Mouse (Mus musculus): ENCODE results near the gene Nbea. TPM values are rescaled to one million over a fixed set of nuclear protein-coding genes. Genes with fewer than 3 reads are reported as not detected.

Nbea gene
- polyA plus RNA-seq, 1 experiment from 2014 or later: 54.6 TPM

DNA sequence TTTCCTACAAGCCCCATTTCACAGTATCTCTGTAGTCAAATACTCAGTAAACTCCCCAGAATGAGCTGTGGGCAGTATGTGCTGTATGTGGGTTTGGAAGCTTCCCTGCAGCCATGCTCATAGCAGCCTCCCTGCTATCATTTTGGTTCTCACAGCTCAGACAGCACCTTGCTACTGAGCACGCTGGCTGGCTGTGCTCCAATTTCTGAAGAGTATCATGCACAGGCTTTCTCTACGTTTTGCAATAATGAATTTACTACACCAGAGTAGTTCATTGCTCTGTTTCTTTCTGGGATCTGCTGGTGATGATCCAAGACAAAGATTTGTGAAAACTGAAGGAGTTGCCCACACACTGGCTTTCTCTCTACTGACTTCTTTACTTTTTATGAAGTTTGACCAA lies 505.8 kb downstream of the Nbea start:
- Histone ChIP-seq H3K4me2 (ENCODE audit: low read length) (no peak overlapping the region), H3K27ac (ENCODE audit: low read depth, low read length) (no peak overlapping the region), H3K36me3 (ENCODE audit: control insufficient read depth, insufficient read depth, low read length) (0 out of 2 replicates have a peak, but pooled peaks cover 2% of the 10 kb centered on the region), H3K9ac (ENCODE audit: low read length) (no peak overlapping the region), H3K27me3 (replicated peaks; ENCODE audit: control insufficient read depth, insufficient read depth, low read length) (no peaks in the 10 kb centered on the region), H3K4me1 (ENCODE audit: control insufficient read depth, insufficient read depth, low read length) (no peaks in the 10 kb centered on the region), H3K9me3 (replicated peaks; ENCODE audit: control insufficient read depth, low read length) (no peaks in the 10 kb centered on the region), H3K4me3 (ENCODE audit: low read depth, low read length) (no peak overlapping the region)
- ATAC-seq (no peak), DNase-seq (ENCODE audit: low spot score) (no peak)
- 82% methylated on average over 2 of the region's 2 CpGs for WGBS

DNA sequence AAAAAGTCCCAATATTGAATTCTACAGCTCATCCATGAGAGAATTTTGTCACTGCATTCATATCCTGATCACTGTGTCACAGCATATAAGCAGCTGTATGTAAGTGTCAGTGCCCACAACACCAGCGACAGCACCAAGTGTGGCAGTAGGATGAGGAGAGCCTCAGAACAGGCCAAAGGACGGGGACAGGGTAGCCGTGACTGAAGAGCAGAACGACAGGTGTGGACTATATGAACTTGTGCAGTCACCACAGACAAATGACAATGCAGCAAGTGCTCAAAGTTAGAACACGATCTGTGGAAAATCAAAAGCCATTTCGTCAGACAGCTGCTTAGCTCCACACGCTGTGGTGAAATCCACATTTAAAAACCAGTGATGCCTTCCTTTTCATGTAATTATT lies 509.3 kb downstream of the Nbea start:
- Histone ChIP-seq H3K9me3 (replicated peaks; ENCODE audit: control insufficient read depth, low read length) (no peaks in the 10 kb centered on the region), H3K27me3 (replicated peaks; ENCODE audit: control insufficient read depth, insufficient read depth, low read length) (no peaks in the 10 kb centered on the region), H3K4me3 (ENCODE audit: low read depth, low read length) (no peak overlapping the region), H3K4me1 (ENCODE audit: control insufficient read depth, insufficient read depth, low read length) (no peaks in the 10 kb centered on the region), H3K36me3 (ENCODE audit: control insufficient read depth, insufficient read depth, low read length) (0 out of 2 replicates have a peak, but pooled peaks cover 2% of the 10 kb centered on the region), H3K27ac (ENCODE audit: low read depth, low read length) (no peak overlapping the region), H3K9ac (ENCODE audit: low read length) (no peak overlapping the region), H3K4me2 (ENCODE audit: low read length) (no peak overlapping the region)
- ATAC-seq (no peak), DNase-seq (ENCODE audit: low spot score) (no peak)
- 88% methylated on average over 7 of the region's 7 CpGs for WGBS

GRCm38 (mm10) chr3:55667048-55667447 lies 516.5 kb downstream of the Nbea start:
- peaks cover 2% of the 10 kb centered on the region; the same call in 1 of the 2 replicates for H3K36me3 ChIP-seq (ENCODE audit: control insufficient read depth, insufficient read depth, low read length)
- H3K9ac ChIP-seq (ENCODE audit: low read length): no peak overlapping the region
- peaks cover 3% of the 10 kb centered on the region; the same call in 1 of the 2 replicates for H3K4me1 ChIP-seq (ENCODE audit: control insufficient read depth, insufficient read depth, low read length)
- no peaks in the 10 kb centered on the region for H3K27me3 ChIP-seq (replicated peaks; ENCODE audit: control insufficient read depth, insufficient read depth, low read length)
- H3K4me2 ChIP-seq (ENCODE audit: low read length): no peak overlapping the region
- no peak overlapping the region for H3K4me3 ChIP-seq (ENCODE audit: low read depth, low read length)
- H3K27ac ChIP-seq (ENCODE audit: low read depth, low read length): no peak overlapping the region
- WGBS: 56% methylated on average over 6 of the region's 6 CpGs
- no peaks in the 10 kb centered on the region for H3K9me3 ChIP-seq (replicated peaks; ENCODE audit: control insufficient read depth, low read length)
- ATAC-seq (no peak), DNase-seq (ENCODE audit: low spot score) (no peak)

- no peaks in the 10 kb centered on the region for H3K27me3 ChIP-seq (replicated peaks; ENCODE audit: control insufficient read depth, insufficient read depth, low read length)
- no peak for DNase-seq (ENCODE audit: low spot score)
- H3K4me1 ChIP-seq (ENCODE audit: control insufficient read depth, insufficient read depth, low read length): peaks cover 3% of the 10 kb centered on the region; the same call in 1 of the 2 replicates
- H3K9ac ChIP-seq (ENCODE audit: low read length): no peak overlapping the region
- peaks cover 2% of the 10 kb centered on the region; the same call in 1 of the 2 replicates for H3K36me3 ChIP-seq (ENCODE audit: control insufficient read depth, insufficient read depth, low read length)
- H3K4me3 ChIP-seq (ENCODE audit: low read depth, low read length): no peak overlapping the region
- no peak overlapping the region for H3K4me2 ChIP-seq (ENCODE audit: low read length)
- no peak for ATAC-seq
- no peaks in the 10 kb centered on the region for H3K9me3 ChIP-seq (replicated peaks; ENCODE audit: control insufficient read depth, low read length)
- 18% methylated on average over 5 of the region's 5 CpGs for WGBS
- no peak overlapping the region for H3K27ac ChIP-seq (ENCODE audit: low read depth, low read length)
These were observed 517.6 kb downstream of the Nbea start for GRCm38 (mm10) chr3:55665928-55666327.

GRCm38 (mm10) chr3:55664713-55665112 lies 518.8 kb downstream of the Nbea start:
- no peak overlapping the region for H3K4me2 ChIP-seq (ENCODE audit: low read length)
- H3K36me3 ChIP-seq (ENCODE audit: control insufficient read depth, insufficient read depth, low read length): peaks cover 2% of the 10 kb centered on the region; the same call in 1 of the 2 replicates

DNA sequence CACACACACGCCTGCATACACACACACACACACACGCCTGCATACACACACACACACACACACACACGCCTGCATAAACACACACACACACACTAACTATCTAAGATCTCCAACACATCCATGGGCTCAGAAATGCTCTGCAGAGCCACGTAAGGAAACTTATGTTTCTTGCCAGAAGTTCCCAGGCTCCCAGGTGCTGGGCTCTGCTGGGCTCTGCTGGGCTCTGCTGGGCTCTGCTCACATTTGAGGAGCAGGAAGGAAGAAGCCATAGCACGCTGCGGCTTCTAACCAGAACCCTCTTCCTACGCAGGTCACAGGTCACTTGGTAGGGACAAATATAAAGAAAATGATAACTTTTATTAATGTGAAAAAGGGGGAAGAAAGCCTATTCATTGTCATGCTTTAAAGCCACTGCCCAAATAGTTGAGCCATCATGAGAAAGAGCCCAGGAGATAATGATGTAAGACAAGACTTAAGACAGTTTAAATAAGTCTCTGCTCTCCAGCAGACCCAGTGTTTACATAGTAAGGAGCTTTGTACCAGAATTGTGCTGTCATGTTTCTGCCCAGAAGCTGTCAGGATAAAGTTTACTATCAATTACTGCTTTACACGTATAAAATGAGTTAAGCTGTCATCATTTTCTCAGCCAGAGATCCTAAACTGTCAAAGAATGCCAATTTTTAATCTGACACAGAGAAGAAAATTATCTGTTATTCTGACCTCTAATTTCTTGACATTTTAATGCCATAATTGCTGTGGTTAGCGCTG lies 521.6 kb downstream of the Nbea start:
- H3K9me3 ChIP-seq (replicated peaks; ENCODE audit: control insufficient read depth, low read length): no peaks in the 10 kb centered on the region
- ATAC-seq (no peak), DNase-seq (ENCODE audit: low spot score) (peak; percentile 35)
- H3K27me3 ChIP-seq (replicated peaks; ENCODE audit: control insufficient read depth, insufficient read depth, low read length): no peaks in the 10 kb centered on the region
- no peak overlapping the region for H3K9ac ChIP-seq (ENCODE audit: low read length)
- no peak overlapping the region for H3K4me2 ChIP-seq (ENCODE audit: low read length)
- H3K4me1 ChIP-seq (ENCODE audit: control insufficient read depth, insufficient read depth, low read length): peaks cover 3% of the 10 kb centered on the region; the same call in 1 of the 2 replicates
- H3K27ac ChIP-seq (ENCODE audit: low read depth, low read length): no peak overlapping the region
- WGBS: 71% methylated on average over 9 of the region's 9 CpGs
- H3K36me3 ChIP-seq (ENCODE audit: control insufficient read depth, insufficient read depth, low read length): peaks cover 6% of the 10 kb centered on the region; the same call in 1 of the 2 replicates
- no peak overlapping the region for H3K4me3 ChIP-seq (ENCODE audit: low read depth, low read length)

More at GRCm38 (mm10) chr3:55664713-55665112, 518.8 kb downstream of the Nbea start:
- DNase-seq (ENCODE audit: low spot score): no peak
- no peak overlapping the region for H3K9ac ChIP-seq (ENCODE audit: low read length)
- peaks cover 3% of the 10 kb centered on the region; the same call in 1 of the 2 replicates for H3K4me1 ChIP-seq (ENCODE audit: control insufficient read depth, insufficient read depth, low read length)
- no peak for ATAC-seq
- no peaks in the 10 kb centered on the region for H3K9me3 ChIP-seq (replicated peaks; ENCODE audit: control insufficient read depth, low read length)
- H3K4me3 ChIP-seq (ENCODE audit: low read depth, low read length): no peak overlapping the region
- H3K27ac ChIP-seq (ENCODE audit: low read depth, low read length): no peak overlapping the region
- WGBS: 88% methylated on average over 3 of the region's 3 CpGs
- H3K27me3 ChIP-seq (replicated peaks; ENCODE audit: control insufficient read depth, insufficient read depth, low read length): no peaks in the 10 kb centered on the region

- Histone ChIP-seq H3K4me1 (ENCODE audit: control insufficient read depth, insufficient read depth, low read length) (no peaks in the 10 kb centered on the region), H3K4me3 (ENCODE audit: low read depth, low read length) (no peak overlapping the region), H3K9ac (ENCODE audit: low read length) (no peak overlapping the region), H3K9me3 (replicated peaks; ENCODE audit: control insufficient read depth, low read length) (no peaks in the 10 kb centered on the region), H3K27ac (ENCODE audit: low read depth, low read length) (no peak overlapping the region), H3K36me3 (ENCODE audit: control insufficient read depth, insufficient read depth, low read length) (peaks cover 6% of the 10 kb centered on the region; the same call in 1 of the 2 replicates), H3K27me3 (replicated peaks; ENCODE audit: control insufficient read depth, insufficient read depth, low read length) (no peaks in the 10 kb centered on the region), H3K4me2 (ENCODE audit: low read length) (no peak overlapping the region)
- 94% methylated on average over 10 of the region's 10 CpGs for WGBS
- no peak for DNase-seq (ENCODE audit: low spot score)
- no peak for ATAC-seq
These were observed 523.2 kb downstream of the Nbea start for GRCm38 (mm10) chr3:55660261-55660838.

DNA sequence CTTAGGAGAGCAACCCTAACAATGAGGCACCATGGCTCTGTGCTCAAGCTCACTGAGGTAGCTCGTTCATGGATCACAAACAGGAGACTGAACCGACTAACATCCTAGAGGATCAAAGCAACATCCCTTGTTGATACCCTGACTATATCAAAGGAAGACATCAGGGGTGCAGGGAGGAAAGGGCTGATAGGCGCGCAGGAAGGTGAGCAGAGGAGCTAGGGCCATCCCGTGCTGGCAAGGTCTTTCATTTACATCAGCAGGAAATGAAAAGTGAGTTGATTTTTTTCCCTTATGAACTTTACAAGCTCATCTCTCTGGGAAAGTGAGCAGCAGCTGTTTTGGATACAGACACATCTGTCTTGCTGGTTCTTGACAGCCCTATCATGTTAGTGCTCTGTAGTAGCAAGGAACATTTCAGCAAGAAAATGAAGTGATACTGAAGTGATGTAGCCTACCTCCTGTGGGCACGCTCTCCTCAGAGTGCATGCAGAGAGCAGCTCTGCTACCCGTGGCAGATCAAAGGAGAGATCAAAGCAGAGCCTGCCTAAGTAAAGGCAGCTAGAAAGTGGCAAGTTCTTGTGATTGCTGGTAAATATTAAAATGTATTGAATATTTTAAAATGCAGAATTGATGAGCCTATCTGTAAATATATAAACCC lies 523.8 kb downstream of the Nbea start:
- no peaks in the 10 kb centered on the region for H3K9me3 ChIP-seq (replicated peaks; ENCODE audit: control insufficient read depth, low read length)
- 66% methylated on average over 7 of the region's 7 CpGs for WGBS
- peaks cover 5% of the 10 kb centered on the region; the same call in 1 of the 2 replicates for H3K36me3 ChIP-seq (ENCODE audit: control insufficient read depth, insufficient read depth, low read length)
- H3K4me1 ChIP-seq (ENCODE audit: control insufficient read depth, insufficient read depth, low read length): no peaks in the 10 kb centered on the region
- DNase-seq (ENCODE audit: low spot score) (no peak), ATAC-seq (no peak)
- H3K27ac ChIP-seq (ENCODE audit: low read depth, low read length): no peak overlapping the region
- H3K9ac ChIP-seq (ENCODE audit: low read length): no peak overlapping the region
- H3K4me2 ChIP-seq (ENCODE audit: low read length): no peak overlapping the region
- H3K27me3 ChIP-seq (replicated peaks; ENCODE audit: control insufficient read depth, insufficient read depth, low read length): no peaks in the 10 kb centered on the region
- H3K4me3 ChIP-seq (ENCODE audit: low read depth, low read length): no peak overlapping the region
